Mouse (Mus musculus): ENCODE results near the gene Sdhb.

Sdhb gene

GRCm38 (mm10) chr4:141010941-141011429 is 50.0 kb downstream of the Sdhb start:
- ATAC-seq (ENCODE audit: insufficient number of reproducible peaks, low FRiP score, low TSS enrichment) = no peak

GRCm38 (mm10) chr4:141011556-141012328 is 50.7 kb downstream of the Sdhb start:
- peak; percentile 31; the same call in 1 of the 2 replicates for ATAC-seq (ENCODE audit: insufficient number of reproducible peaks, low FRiP score, low TSS enrichment)

- no peak for ATAC-seq (ENCODE audit: insufficient number of reproducible peaks, low FRiP score, low TSS enrichment)
Observed at GRCm38 (mm10) chr4:141012558-141012957, 51.6 kb downstream of the Sdhb start.

GRCm38 (mm10) chr4:141014114-141014513 is 53.1 kb downstream of the Sdhb start:
- no peak for ATAC-seq (ENCODE audit: insufficient number of reproducible peaks, low FRiP score, low TSS enrichment)

GRCm38 (mm10) chr4:141014856-141015255 is 53.9 kb downstream of the Sdhb start:
- ATAC-seq (ENCODE audit: insufficient number of reproducible peaks, low FRiP score, low TSS enrichment) = no peak

GRCm38 (mm10) chr4:141015356-141015755 is 54.4 kb downstream of the Sdhb start:
- ATAC-seq (ENCODE audit: insufficient number of reproducible peaks, low FRiP score, low TSS enrichment) = no peak

GRCm38 (mm10) chr4:141016311-141016710 is 55.3 kb downstream of the Sdhb start:
- no peak for ATAC-seq (ENCODE audit: insufficient number of reproducible peaks, low FRiP score, low TSS enrichment)

- no peak for ATAC-seq (ENCODE audit: insufficient number of reproducible peaks, low FRiP score, low TSS enrichment)
Observed at GRCm38 (mm10) chr4:141017657-141018436, 56.8 kb downstream of the Sdhb start.

- no peak for ATAC-seq (ENCODE audit: insufficient number of reproducible peaks, low FRiP score, low TSS enrichment)
Observed at GRCm38 (mm10) chr4:141020220-141020619, 59.2 kb downstream of the Sdhb start.

GRCm38 (mm10) chr4:141020811-141021613 is 60.0 kb downstream of the Sdhb start:
- ATAC-seq (ENCODE audit: insufficient number of reproducible peaks, low FRiP score, low TSS enrichment) = no peak

- peak; percentile 39; the same call in 1 of the 2 replicates for ATAC-seq (ENCODE audit: insufficient number of reproducible peaks, low FRiP score, low TSS enrichment)
Observed at GRCm38 (mm10) chr4:141021614-141021929, 60.6 kb downstream of the Sdhb start.

- ATAC-seq (ENCODE audit: insufficient number of reproducible peaks, low FRiP score, low TSS enrichment) = no peak
Observed at GRCm38 (mm10) chr4:141024052-141024451, 63.0 kb downstream of the Sdhb start.

GRCm38 (mm10) chr4:141024992-141025391 is 64.0 kb downstream of the Sdhb start:
- ATAC-seq (ENCODE audit: insufficient number of reproducible peaks, low FRiP score, low TSS enrichment) = no peak
